Mouse (Mus musculus) CD4-positive, CD25-positive, alpha-beta regulatory T cell (primary cell): Measurements from ENCODE around the gene Zfp827. TPM values are rescaled to one million over a fixed set of nuclear protein-coding genes. Genes with fewer than 3 reads are reported as not detected.

Experiments
- polyA plus RNA-seq: library from polyadenylated mRNA; unstranded; fragments of 100-300 nt; shearing (Covaris generic); gene quantifications from one replicate; pipeline ENCODE4 v1.2.1, GENCODE M21; 2017

Gene Zfp827
- polyA plus RNA-seq, result 4.9 TPM

DNA sequence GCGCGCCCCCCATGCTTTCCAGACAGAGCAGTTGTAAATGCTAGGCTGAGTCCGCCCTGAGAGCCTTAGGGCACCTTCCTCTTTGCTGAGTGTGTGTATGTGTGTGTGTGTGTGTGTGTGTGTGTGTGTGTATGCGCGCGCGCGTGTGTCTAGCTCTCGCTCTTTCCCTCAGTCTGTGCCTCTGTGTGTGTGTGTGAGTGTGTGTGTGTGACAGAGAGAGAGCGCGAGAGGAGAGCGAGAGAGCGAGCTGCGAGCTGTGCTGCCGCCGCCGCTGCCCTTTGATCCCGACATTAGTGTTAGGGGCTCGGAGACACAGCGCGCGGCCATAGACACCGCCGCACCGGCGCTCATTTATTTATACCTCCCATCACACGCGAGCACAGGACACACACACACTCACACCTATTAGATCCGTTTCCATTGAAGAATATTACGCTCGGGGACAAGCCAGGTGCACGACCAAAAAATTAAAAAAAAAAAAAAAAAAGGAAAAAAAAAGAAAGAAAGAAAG lies at the start of gene Zfp827:
Gene Zfp827, plus strand, starts transcription at position 461 of the 511 bp plus-strand sequence.

Other genes with a start within 250 kb of the Zfp827 start
- 141 TPM for gene Lsm6, start 207.3 kb upstream of the Zfp827 start, polyA plus RNA-seq
- gene 1700011L22Rik, start 220.1 kb downstream of the Zfp827 start, polyA plus RNA-seq, result not detected